Mouse (Mus musculus) embryo, embryonic 9.5 days (tissue): ENCODE data around the gene Rpl23.

Experiments
- DNase-seq: peaks from one replicate; pipeline ENCODE4 v3.0.0-alpha.2; 2017; ENCODE audit errors: extremely low spot score

Gene Rpl23

DNA sequence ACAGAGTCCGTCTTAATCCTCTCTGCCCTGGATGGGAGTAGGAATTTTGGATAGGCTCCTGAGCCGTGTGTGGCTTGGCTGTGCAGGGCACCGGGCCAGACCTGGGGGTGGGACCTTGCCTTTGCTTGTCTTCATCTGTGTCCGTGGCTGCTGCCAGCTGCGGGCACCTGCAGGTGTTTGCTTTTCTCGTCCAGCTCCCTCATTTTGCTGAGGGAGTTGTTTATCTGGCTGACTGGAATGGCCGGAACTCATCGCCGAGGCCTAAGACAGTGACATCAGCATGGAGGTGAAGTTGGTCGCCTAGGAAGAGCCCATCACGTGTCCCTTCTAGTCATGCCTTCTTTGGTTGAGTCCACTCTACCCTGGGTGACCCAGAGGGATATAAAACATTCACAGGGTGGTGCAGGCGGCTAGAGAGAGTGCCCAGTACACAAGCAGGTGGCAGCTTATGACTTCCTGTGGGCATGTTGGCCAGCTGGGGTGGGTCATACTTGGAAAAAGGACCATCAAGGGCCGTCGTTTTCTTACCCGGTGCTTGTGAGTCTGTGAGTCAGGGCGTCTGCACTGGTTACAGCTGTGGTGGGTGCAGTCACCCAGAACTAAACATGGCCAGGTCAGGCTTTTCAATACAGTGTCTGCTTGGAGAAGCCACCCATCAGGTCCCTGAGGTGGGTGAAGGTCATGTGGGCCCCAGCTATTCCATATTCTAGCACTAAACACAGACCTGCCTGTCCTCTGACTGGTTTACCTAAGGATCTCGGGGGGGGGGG lies 31.7 kb upstream of the Rpl23 start:
- DNase-seq, result no peak

DNA sequence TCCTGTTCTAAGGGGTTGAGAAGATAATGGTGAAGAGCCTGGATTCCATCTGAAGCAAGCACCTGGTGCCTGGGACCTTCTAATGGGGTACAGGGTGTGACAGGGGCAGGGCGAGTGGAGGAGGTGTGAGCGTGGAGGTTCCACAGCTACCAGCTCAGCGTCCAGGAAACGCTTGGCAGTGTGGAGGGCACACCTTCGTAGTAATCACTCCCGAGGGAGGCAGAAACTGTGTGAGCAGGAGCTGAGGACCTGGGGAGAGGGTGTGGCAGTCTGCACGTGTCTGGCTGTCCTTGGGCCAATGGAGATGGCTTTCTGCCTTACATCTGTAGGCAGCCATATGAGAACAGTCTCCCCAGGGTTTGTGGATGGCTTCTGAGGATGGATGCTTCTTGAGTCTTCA lies 30.8 kb upstream of the Rpl23 start:
- no peak for DNase-seq

DNA sequence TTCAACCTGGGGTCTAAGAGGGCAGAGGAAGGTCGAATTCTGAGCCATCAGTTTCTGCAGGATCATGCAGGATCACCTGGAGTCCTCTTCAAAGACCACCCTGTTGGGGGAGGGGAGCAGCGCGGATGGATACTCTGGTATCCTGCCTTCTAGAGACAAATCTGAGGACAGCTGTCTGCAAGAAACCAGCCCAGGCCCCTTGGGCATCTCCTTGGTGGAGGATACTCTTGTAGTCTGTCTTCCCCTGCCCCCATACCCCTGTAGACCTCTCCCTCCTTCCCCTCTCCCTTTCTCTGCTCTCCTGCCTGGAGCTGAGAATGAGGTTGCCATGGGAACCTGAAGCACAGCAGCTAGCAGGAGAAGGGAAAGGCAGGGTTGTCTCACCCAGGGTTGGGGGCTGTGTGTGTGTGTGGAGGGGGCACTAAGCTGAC lies 30.3 kb upstream of the Rpl23 start:
- peak; percentile 76 for DNase-seq

DNA sequence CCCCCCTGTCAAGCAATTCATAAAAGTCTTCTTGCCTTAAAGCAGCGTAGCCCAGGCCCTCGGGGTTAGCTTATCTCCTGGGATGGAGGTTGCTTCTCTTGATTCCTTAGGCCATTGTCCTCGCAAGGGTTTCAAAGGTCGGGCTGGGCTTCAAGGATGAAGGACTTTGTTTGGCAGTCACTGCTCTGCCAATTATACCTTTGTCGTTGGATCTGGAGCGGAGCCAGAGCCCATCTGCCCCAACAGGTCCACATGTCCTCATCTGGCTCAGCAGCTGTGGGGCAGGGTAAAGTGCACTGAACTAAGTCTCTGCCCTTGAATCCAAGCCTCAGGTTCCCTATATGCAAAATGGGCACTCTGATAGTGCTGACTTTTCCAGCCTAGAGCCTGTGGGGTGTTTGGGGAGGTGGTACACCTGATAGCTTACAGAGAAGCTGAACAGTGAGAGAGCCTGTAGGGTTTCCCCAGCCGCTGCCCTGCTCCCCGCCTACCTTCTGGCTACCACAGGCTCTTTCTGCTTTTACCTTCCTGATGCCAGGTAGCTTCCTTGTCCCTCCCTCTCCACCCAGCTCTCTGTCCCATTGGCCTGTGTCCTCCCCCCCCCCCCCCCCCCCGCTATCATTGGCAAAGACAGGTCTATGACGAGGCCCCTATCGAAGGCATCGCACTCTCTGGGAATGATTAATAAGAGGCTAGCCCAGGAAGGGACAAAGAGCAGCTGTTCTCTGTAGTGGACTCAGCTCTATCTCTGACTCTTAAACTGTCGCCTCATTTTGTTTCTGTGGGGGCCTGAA lies 29.5 kb upstream of the Rpl23 start:
- DNase-seq, result peak; percentile 31

DNA sequence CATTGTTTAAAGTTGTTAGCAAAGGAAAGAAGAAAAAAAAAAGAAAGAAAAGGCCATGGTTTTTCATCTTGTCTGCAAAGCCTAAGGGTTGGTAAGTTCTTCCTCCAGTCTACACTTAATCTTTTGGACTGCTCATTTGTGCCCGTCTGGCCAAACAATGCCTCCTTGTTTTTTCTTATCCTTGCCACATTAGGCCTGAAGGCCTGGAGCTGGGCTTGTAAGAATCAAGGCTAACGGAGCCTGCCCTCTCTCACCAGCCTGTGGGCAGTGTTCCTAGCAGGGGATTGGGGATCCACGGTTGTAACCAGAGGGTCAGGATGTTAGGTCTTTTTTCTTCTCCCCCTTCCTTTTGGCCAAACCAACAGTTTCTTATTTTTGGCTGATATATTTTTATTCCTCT lies 28.7 kb upstream of the Rpl23 start:
- DNase-seq, result no peak

DNA sequence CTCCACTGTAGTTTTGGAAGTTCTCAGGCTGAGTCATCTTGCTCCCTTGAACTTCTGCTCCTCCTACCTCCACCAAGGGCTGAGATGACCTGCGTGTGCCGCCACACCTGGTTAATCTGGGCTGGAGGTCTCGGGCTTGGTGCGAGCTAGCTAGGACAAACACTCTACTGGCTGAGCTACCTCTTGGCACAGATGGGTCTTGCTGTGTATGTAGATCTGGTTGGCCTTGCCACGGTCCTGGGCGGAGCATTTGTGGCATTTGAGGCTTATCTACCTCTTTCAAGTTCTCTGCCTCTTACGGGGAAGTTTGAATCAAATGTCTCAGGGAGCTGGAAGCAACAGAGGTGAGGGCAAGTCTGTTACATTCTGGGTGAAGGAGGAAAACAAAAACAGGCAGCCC lies 28.1 kb upstream of the Rpl23 start:
- DNase-seq, result no peak

DNA sequence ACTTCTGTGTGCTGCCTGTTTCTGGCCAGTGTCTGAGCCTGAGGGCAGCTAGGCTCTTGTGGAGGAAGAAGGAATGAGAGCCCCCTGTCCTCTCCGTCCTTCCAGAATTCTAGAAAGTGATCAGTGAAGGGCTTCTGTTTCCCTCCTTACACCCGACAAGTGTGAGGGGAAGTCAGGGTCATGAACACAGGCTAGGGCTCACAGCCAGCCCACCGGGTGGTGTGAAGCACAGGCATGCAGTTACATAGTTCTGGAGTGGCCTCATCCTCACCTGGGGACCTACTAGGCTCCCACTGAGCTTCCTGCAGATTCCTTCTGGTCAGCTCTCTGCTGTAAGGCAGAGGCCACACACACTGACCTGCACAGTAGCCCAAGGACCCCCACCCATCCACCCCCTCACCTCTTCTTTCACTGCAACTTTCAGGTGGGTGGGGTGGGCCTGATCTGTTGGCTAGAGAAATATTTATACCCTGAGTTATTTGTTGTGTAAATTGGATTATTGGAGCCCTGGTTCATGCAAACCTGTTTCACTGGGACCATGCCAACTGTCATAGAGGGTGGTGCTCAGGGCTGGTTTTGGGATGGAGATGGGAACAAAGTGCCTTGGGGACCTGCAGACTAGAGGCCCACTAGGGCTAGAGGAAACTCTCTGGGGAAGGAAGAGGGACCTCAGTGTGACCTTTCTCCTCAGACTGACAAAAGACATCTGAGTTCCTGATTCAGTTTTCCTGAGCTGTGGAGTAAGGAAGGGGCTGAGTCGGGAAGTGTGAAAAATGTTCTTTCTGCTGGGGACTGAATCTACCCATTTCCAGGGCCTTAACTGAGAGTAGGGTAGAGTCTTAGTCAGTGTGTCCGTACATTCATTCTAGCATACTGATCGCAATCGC lies 27.2 kb upstream of the Rpl23 start:
- no peak for DNase-seq

DNA sequence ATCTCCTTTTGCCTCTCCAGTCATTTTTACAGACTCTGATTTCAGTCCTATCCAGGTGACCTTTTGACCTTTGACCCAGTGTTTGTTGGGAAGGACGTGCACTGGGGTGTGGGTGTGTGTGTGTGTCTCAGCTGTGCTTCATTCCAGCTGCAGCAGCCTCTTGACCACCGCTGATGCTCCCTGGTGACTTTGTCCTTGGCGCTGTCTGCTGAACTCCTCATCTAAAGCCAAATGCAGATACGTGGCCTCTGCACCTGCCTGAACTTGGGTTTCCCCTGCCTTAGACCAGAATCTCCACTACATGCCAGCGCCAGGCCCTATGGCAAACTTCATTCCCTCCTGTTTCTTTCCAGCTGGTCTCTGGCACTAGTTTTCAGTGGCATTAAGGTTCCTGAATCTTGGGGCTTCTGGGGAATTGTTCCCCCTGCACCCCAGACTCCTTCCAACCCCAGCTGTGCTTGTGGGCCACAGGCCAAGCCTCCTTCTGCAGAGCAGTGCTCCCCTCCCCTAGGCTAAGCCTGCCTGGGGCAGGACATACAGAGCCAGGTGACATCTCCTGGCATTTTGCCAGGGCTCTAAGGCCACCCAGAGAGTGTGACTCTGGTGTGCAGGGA lies 26.5 kb upstream of the Rpl23 start:
- DNase-seq, result no peak

DNA sequence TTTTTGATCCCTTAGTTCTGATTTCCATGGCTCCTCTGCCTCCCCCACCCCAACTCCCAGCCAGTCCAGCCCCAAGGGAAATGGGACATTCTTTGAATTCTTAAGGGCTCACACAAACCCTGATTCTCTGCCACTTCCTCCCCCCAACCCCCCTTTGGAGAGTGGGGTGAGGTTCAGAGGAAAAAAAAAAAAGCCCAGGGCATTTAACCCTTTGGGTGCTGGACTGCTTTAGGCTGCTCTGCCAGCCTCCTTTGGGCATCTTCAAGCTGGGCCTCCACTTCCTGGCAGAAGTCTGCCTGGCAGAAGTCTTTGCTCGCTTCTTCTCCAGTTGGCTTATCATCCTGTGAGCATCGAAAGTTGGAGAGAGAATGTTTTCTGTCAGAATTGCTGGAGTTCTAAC lies 25.9 kb upstream of the Rpl23 start:
- peak; percentile 58 for DNase-seq

DNA sequence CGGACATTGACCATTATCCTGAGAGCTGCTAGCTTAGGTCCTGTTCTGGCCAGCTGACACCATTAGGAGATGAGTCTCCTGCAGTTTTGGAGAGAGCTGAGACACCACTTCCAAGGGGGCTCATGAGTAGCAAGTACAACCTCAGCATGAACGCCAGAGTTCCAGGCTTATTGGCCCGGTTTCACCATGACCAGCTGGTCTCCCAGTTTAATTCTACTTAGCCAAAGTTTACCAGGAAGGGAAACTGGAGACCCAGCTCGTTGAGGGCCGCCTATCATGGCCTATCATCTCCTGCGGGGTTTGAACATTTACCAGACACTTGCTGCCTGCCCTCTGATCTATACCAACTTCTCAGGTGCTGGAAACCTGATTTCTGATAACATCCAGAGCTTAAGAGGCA lies 25.4 kb upstream of the Rpl23 start:
- no peak for DNase-seq

DNA sequence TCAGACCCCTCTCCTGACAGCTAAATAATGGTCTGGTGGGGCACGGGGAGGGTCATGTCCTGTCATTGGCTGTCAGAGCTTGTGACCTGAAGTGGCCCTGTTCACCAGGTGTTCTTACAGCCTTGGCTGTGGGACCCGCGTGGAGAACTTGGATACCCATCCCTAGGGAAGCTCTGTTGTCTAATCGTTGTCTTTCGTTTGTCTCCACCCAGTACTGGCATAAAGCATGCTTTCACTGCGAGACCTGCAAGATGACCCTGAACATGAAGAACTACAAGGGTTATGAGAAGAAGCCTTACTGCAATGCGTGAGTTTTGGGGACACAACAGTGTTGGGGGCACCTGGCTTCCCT lies 24.4 kb upstream of the Rpl23 start:
- no peak for DNase-seq

DNA sequence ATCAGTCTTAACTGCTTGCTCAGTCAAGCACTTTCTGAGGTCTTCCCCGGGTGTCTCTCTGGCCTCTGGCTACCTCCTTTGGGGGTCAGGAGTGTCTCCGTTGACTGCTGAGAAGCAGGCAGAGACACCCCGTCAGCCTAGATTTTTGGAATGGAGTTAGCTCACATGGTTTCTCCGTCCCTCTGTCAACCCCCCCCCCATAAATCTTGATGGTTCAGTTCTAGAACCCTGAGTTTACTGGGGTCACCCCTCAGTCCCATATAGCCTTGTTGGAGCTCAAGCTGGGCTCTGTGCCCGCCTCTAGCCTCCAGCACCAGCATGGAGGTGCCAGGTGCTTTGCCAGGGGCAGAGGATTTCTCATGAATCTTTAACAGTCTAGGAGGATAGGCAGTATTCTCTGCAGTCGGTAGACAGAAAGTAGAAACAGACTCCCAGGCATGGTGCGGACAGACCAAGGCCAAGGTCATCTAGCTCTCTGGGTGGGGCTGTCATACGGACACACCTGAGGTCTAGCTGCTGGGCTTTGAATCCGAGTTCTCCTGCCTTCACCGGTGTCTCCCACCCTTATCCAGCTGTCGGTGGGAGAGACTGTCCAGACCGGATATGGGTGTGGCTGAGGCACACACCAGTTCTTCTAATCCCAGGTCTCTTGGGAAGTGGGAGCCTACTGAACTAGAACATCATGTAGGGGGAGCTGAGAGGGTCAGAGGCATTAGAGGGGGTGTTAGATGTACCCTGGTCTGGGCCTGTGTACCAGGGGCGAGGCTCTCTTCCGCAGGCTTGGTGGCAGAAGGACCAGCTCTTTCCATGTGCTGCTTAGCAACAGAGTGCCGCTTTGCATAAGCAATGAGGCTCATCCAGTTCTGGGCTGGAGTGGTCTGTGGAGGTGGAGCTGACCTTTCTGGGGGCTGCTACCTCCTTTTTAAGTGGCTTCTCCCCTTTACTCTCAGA lies 23.7 kb upstream of the Rpl23 start:
- DNase-seq, result peak; percentile 22

DNA sequence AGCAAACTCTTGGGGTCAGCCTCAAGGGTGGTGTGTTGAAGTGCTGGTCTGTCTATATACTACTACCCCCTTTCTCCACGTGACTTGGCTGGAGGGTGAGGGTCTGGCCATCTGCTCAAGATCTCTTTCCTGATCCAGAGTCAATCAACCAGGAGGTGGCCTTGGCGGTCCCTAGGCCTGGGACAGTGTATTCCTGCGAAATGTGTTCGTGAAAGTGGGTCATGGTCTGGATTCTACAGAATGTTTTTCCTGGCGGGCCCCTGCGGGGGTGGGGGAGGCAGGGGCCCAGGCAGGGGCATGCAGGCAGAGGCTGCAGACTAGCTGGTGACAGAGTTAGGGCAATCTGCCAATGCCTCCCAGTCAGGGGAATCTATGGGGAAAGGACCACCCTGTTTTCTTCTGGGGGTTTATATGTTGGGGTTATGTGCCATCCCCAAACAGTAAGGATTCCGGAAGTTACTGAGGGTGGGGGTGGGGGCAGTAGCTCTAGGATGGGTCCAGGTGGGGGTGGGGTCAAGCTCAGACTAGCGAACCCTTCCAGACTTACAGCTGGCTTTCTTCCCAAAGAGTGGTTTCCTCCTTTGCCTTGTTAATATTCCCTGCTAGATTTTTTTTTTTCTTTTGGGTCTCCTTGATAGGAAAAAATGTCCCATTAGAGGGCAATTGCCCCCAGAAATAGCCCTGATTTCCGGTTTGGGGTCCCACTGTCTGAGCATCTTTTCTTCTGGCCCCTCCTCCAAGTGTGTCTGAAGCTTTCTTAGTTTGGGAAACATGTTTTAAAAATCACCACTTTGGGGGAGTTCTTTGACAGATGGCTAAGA lies 22.8 kb upstream of the Rpl23 start:
- no peak for DNase-seq

DNA sequence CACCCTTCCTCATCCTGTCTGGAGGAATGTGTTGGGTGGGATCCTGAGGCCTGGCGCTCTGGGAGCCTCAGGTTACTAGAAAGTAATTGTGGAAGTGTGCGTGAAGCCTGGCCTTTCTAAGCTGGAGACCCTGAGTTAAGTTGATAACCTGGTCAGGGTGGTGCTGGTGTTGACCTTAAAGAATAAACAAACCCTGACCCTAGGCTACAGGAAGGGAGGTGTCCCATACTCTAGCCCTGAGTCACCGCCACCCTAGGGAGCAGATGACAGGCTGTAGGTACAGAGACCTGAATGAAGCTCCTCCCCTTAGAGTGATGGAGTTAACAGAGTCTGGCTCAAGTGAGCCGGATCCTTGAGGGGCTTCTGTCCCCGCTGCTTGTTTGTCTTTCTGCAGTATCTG lies 21.6 kb upstream of the Rpl23 start:
- no peak for DNase-seq

DNA sequence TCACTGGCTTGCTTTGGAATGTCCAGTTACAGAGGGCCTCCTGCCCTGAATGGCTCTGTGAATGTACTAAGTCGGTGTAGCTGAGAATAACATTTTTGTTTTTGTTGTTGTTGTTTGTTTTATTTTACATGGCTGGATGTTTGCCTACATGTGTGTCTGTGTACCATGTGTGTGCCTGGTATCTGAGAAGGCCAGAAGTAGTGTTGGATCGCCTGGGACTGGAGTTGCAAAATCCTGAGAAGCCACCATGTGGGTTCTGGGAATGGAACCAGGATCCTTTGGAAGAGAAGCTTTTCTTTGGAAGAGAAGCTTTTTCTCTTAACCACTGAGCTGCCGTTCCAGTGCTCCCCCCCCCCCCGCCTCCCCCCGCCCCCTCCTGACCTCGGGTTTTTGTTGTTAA lies 20.3 kb upstream of the Rpl23 start:
- no peak for DNase-seq

DNA sequence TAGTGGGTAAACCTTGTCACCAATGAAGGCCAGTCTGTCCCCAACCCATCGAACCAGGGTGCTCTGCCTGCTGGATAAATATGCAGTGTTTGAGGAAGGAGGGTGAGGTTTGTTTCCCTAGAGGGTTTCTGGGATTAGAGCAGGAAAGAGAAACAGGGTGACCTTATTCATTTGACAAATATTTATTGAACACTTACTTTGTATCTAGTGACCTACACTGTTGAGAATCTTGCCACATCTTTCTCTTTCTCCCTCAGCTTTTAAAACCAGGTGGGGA lies 19.9 kb upstream of the Rpl23 start:
- DNase-seq, result no peak

DNA sequence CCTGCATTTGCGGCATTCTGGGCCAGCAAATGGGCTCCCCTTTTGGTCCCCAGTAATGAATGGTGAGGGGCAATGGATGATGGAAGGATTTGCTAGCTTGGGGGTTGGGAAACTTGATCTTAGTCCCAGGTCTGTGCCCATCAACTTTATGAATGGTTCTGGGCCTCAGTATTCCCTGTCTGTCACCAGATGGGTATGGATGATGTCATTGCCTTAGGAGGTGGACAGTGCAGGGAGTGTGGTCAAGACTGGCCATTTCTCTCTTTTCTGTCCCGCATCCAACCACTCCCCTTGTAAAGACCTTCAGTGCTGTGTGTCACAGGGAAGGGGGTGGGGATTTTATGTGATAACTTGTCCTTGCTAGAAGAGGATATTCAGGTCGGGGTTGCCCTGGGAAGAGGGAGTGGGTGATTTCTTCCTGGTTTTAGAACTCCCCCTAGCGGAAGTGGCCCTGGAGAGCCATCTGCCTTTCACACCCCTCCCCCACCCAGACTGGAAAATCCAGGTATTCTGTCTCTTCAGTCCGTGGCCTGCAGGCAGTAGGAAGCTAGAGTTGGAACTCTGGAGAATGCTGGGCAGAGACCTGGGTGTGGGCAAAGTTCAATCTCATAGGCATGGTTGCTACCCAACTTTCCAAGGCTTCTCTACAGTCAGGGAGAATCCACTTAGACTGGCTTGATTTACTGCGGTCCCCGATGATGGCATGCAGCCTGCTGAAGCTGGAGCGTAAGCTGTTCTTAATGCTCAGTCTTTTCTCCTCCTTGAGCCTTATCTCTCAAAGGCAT lies 19.4 kb upstream of the Rpl23 start:
- DNase-seq, result peak; percentile 77

DNA sequence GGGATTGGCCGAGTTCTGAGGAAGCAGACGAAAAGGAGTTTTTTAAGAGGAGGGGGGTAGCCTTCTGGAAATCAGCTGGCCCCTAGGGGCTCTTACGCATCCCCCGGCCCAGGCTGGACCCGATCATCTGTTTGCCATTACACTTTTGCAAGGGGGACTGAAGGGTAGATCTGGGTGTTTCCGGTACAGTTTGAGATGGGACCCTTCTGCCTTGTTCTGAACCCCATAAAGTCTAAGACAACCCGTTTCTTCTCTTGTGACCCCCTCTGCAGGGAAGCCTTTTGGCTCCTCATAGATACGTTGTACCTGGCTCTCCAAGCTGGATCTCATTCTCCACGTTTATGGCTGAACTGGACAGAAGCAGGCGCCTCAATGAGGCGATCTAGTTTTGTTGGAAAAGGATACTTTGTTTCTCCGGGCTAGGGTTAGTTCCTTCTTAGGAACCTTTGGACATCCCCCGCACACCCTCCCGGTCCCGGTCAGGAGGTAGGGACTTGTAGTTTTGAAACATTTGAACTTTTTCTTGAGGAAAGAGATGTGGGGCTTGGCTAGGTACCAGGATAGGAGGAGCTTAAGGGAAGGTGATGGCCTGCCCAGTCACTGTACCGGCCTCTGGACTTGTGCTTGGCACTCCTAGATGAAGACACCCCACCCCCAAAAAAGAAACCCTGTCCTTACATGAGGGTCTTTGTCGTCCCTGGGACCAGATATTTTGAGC lies 18.6 kb upstream of the Rpl23 start:
- peak; percentile 20 for DNase-seq
